Comparison of ENCODE assay signal across 11 mouse cellular contexts in genomic region chr12:17122881-17123280, GRCm38 (mm10). TPM values are rescaled to one million over a fixed set of nuclear protein-coding genes. Genes with fewer than 3 reads are reported as not detected.
DNase-seq lines count a peak whose midpoint lies in the region; TF ChIP-seq lines count a peak whose summit lies in the region.
"Not testable (repeated sequence)": the region's sequence is repeated elsewhere in the genome, so short reads cannot be mapped to it uniquely, and the experiment has no call there.
"Had no signal": no experiment of that assay in that cellular context is flagged by ENCODE, and none has a peak within 500 bp of the region (broad histone marks: within the 10 kb centered on the region; RNA-seq: fewer than 3 reads in every experiment).

No protein-coding gene starts in this region.

- not testable (repeated sequence) for H3K4me1 ChIP-seq in lung, adult 2 months (ENCODE audit: control insufficient read depth, insufficient read depth, low read length); thymus, adult 2 months (replicated peaks; ENCODE audit: control insufficient read depth, insufficient read depth, low read length)

- TF ChIP-seq POLR2A in lung, adult 2 months (IDR thresholded peaks at IDR 0.05; ENCODE audit: borderline replicate concordance, extremely low read depth, low read depth, low read length); thymus, adult 2 months (IDR thresholded peaks at IDR 0.05; ENCODE audit: control insufficient read depth, extremely low read depth, insufficient read depth, low read length, poor library complexity): not testable (repeated sequence)

- not testable (repeated sequence) for H3K36me3 ChIP-seq in thymus, adult 2 months (ENCODE audit: control insufficient read depth, insufficient read depth, low read length)

- peak; percentile 18 to 43 for DNase-seq in CD8-positive naive resting alpha-beta T cell, adult 2 months (ENCODE audit: low read depth in 2 of 2, low spot score in 2 of 2)
- peak; percentile 10 for DNase-seq in cerebellum, adult 8-10 months
- DNase-seq in heart, adult 18-20 months: peak; percentile 6 to 18
- DNase-seq in kidney, adult 11 months: peak; percentile 26
- peak; percentile 7 for DNase-seq in lung, adult 2 months
- peak; percentile 9 for DNase-seq in ovary, postnatal 36 days (ENCODE audit: low spot score)
- peak; percentile 3 for DNase-seq in thymus, adult 2 months

- not testable (repeated sequence) for H3K27me3 ChIP-seq in thymus, adult 2 months (ENCODE audit: control insufficient read depth, insufficient read depth, low read length)

- TF ChIP-seq CTCF in lung, adult 2 months (IDR thresholded peaks at IDR 0.05; ENCODE audit: insufficient read depth, low read length); thymus, adult 2 months (IDR thresholded peaks at IDR 0.05; ENCODE audit: borderline replicate concordance, control insufficient read depth, extremely low read depth, insufficient read depth, low read length, poor library complexity): not testable (repeated sequence)

- H3K4me3 ChIP-seq in lung, adult 2 months (replicated peaks; ENCODE audit: extremely low read depth, low read depth, low read length); thymus, adult 2 months (ENCODE audit: control insufficient read depth, insufficient read depth, low read length): not testable (repeated sequence)

- 96% methylated on average over 11 of the region's 12 CpGs for WGBS in lung, adult 2 months
- WGBS in thymus, adult 2 months: 98% methylated on average over 11 of the region's 12 CpGs

- H3K27ac ChIP-seq in thymus, adult 2 months (ENCODE audit: control insufficient read depth, insufficient read depth, low read length): not testable (repeated sequence)

RNA-seq across cellular contexts. Expression of gene Kcnf1, which starts 53.8 kb away (rescaled TPM):
- total RNA-seq in heart, adult 18-20 months (2021): not detected
- 0.85 and 1.0 TPM in 2 replicates for polyA plus RNA-seq in lung, adult 2 months (2012; rRNA removed)
- 0.17 and 0.75 TPM in 2 replicates for polyA plus RNA-seq in thymus, adult 2 months (2012; rRNA removed)
- total RNA-seq: CH12.LX; hematopoietic stem cell, adult 5-6 weeks; megakaryocyte, adult 5-6 weeks; MEL had no signal
